Mouse (Mus musculus): ENCODE measurements around the gene Tmed6. TPM values are rescaled to one million over a fixed set of nuclear protein-coding genes. Genes with fewer than 3 reads are reported as not detected.

The Tmed6 gene
- polyA plus RNA-seq (2012; rRNA removed) = 0.06 TPM in 1 of 2 replicates, not detected in the other

DNA sequence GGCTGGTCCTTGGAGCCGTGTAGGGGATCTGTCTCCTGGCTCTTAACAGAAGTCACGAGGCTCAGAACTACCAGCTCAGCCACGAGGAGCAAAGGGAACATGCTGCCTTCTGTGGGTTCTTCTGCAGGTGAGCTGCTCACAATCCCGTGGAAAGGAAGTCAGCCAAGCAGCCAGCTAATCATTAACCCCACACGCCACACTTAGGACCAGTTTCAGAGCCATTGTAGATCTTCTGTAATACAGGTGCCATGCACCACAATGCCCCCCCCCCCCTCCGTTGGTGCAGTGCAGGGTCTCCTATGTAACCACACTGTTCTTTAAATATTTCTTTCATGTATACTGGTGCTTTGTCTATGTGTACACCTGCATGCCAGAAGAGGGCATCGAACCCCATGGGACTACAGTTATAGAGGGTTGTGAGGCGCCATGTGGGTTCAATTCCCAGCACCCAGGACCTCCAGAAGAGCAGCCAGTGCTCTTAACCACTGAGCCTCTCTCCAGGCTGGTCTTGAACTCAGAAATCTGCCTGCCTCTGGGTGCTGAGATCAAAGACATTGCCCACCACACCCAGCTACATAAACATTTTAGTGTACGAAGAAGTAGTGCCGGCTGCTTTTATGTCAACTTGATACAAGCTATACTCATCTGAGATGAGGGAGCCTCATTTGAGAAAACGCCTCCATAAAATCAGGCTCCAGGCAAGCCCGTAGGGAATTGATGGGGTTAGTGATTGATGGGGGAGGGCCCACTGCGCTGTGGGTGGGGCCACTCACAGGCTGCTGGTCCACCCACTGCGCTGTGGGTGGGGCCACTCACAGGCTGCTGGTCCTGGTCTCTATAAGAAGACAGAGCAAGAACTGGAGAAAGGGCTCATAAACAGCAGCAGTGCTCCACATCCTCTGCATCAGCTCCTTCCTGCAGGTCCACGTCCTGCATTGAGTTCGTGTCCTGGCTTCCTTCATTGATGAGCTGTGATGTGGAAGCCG is at the start of gene Tmed6:
Tmed6 (minus strand) TSS at position 134 of the 986 bp plus-strand sequence.

GRCm38 (mm10) chr8:107096366-107097036 is 31.1 kb upstream of the Tmed6 start, which contains the start of gene Terf2:
Gene Terf2 (minus strand): TSS chr8:107096547.

GRCm38 (mm10) chr8:107056076-107056972 is 9.1 kb downstream of the Tmed6 start, which contains the start of the genes Cog8 and Nip7:
Gene Cog8 (minus strand): TSS chr8:107056689.
Gene Nip7 (plus strand): TSS chr8:107056877.

DNA sequence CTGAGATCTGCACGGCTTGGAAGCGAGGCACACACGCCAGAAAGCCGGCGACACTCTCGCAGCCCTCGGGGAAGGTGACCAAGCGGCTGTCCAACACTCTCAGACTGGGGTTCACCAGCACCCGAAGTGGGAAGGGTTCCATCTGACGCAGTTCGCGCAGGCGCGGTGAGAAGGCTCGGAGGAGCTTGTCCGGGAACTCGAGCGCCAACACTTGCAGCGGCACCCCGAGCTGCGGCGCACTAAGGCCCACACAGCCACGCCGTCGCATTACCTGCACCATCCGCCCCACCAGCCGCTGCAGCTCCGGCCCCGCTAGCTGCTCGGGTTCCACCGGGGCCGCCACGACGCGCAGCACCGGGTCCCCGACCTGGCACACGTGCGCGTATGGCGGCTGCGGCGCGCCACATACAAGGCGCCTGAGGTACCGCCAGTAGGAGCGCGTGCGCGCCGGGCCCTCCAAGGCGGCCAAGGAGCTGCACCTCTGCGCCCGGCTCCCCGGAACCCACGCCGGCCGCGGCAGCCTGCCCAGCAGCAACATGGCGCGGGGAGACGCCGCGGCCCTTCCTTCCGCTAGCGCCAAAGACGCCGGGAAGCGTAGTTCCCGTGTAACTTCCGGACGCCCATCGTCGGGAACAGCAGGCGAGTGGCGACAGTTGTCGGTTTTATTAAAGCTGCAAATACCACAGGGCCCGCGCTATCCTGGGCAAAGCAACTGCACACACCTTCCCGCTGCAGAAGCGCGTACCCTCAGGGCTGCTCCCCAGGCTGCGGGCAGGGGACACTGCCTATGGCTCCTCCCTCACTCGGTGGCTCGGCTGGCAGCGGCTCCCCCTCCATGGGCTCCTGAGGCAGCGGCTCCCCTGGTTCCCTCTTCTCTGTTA is 17.1 kb downstream of the Tmed6 start, which contains the start of gene Pdf:
Pdf (minus strand) TSS at position 554 of the 881 bp plus-strand sequence.

GRCm38 (mm10) chr8:107030650-107031576 is 34.5 kb downstream of the Tmed6 start, which contains the start of gene Vps4a:
Gene Vps4a (plus strand): TSS chr8:107031222.

Other genes with a start within 250 kb of the Tmed6 start
- 1.1 and 1.5 TPM in 2 replicates for gene Has3, start 195.4 kb downstream of the Tmed6 start, polyA plus RNA-seq (2012; rRNA removed)
- 37.9 and 51.2 TPM in 2 replicates for gene Utp4, start 172.0 kb downstream of the Tmed6 start, polyA plus RNA-seq (2012; rRNA removed)
- gene Sntb2, start 129.9 kb downstream of the Tmed6 start, polyA plus RNA-seq (2012; rRNA removed) = 4.7 and 8.9 TPM in 2 replicates
- gene Vps4a, start 34.4 kb downstream of the Tmed6 start, polyA plus RNA-seq (2012; rRNA removed) = 42.4 and 53.2 TPM in 2 replicates
- 30.3 and 31.2 TPM in 2 replicates for gene Pdf, start 17.0 kb downstream of the Tmed6 start, polyA plus RNA-seq (2012; rRNA removed)
- gene Cog8, start 9.0 kb downstream of the Tmed6 start, polyA plus RNA-seq (2012; rRNA removed) = 28.6 and 41.6 TPM in 2 replicates
- 167 and 191 TPM in 2 replicates for gene Nip7, start 8.8 kb downstream of the Tmed6 start, polyA plus RNA-seq (2012; rRNA removed)
- gene Terf2, start 30.9 kb upstream of the Tmed6 start, polyA plus RNA-seq (2012; rRNA removed) = 40.3 and 41.4 TPM in 2 replicates
- gene Cyb5b, start 85.0 kb upstream of the Tmed6 start, polyA plus RNA-seq (2012; rRNA removed) = 93.6 and 96.7 TPM in 2 replicates
- gene Nfat5, start 227.8 kb upstream of the Tmed6 start, polyA plus RNA-seq (2012; rRNA removed) = 15.8 and 41.4 TPM in 2 replicates

Data from central nervous system, embryonic 11.5 days (tissue).